Mouse (Mus musculus): ENCODE data around the gene Pde4d.

GRCm38 (mm10) chr13:108819846-108820408 lies 370.2 kb downstream of the Pde4d start:
- no peak for TF ChIP-seq CTCF (IDR thresholded peaks at IDR 0.05; ENCODE audit: control insufficient read depth, insufficient read depth, insufficient read length)
- no peak for TF ChIP-seq CEBPB (IDR thresholded peaks at IDR 0.05; ENCODE audit: low read depth)
- no peak for TF ChIP-seq MYOG (IDR thresholded peaks at IDR 0.05; ENCODE audit: control insufficient read depth, extremely low read depth, insufficient read length)
- TF ChIP-seq MYOD1 (IDR thresholded peaks at IDR 0.05; ENCODE audit: control insufficient read depth, insufficient read length, low read depth): peak; percentile 92
- peak; percentile 6 for TF ChIP-seq USF1 (IDR thresholded peaks at IDR 0.05; ENCODE audit: low read depth)
- TF ChIP-seq FOSL1 (IDR thresholded peaks at IDR 0.05; ENCODE audit: insufficient read depth, low read length, poor library complexity, severe bottlenecking): peak; percentile 99
